Mouse (Mus musculus): ENCODE results near the gene Gm5142.

Gm5142 gene

GRCm38 (mm10) chr14:59178649-59179048 is at the start of gene Gm5142:
Gene Gm5142, minus strand, starts transcription at chr14:59178749.
- DNase-seq (ENCODE audit: low read depth, low spot score) = no peak

- no peak for DNase-seq (ENCODE audit: low read depth, low spot score)
These were observed 47.7 kb upstream of the Gm5142 start for GRCm38 (mm10) chr14:59226240-59226639.

- no peak for DNase-seq (ENCODE audit: low read depth, low spot score)
These were observed 40.7 kb upstream of the Gm5142 start for GRCm38 (mm10) chr14:59219241-59219640.

- no peak for DNase-seq (ENCODE audit: low read depth, low spot score)
These were observed 31.3 kb upstream of the Gm5142 start for GRCm38 (mm10) chr14:59209816-59210215.

- DNase-seq (ENCODE audit: low read depth, low spot score) = no peak
These were observed 30.5 kb upstream of the Gm5142 start for GRCm38 (mm10) chr14:59209003-59209402.

- no peak for DNase-seq (ENCODE audit: low read depth, low spot score)
These were observed 27.5 kb upstream of the Gm5142 start for GRCm38 (mm10) chr14:59205976-59206583.

GRCm38 (mm10) chr14:59205461-59205860 is 26.9 kb upstream of the Gm5142 start:
- no peak for DNase-seq (ENCODE audit: low read depth, low spot score)

- no peak for DNase-seq (ENCODE audit: low read depth, low spot score)
These were observed 23.2 kb upstream of the Gm5142 start for GRCm38 (mm10) chr14:59201604-59202215.

- peak; percentile 84 for DNase-seq (ENCODE audit: low read depth, low spot score)
These were observed 22.4 kb upstream of the Gm5142 start, which contains the start of gene Rcbtb1 for GRCm38 (mm10) chr14:59200711-59201603. Gene Rcbtb1, plus strand, starts transcription at chr14:59201209.

- no peak for DNase-seq (ENCODE audit: low read depth, low spot score)
These were observed 7.6 kb upstream of the Gm5142 start for GRCm38 (mm10) chr14:59186121-59186520.

- no peak for DNase-seq (ENCODE audit: low read depth, low spot score)
These were observed 7.0 kb upstream of the Gm5142 start for GRCm38 (mm10) chr14:59185514-59185913.

- DNase-seq (ENCODE audit: low read depth, low spot score) = no peak
These were observed 4.2 kb upstream of the Gm5142 start for GRCm38 (mm10) chr14:59182732-59183131.

- DNase-seq (ENCODE audit: low read depth, low spot score) = no peak
These were observed 21.4 kb downstream of the Gm5142 start for GRCm38 (mm10) chr14:59157016-59157698.

GRCm38 (mm10) chr14:59155589-59155988 is 23.0 kb downstream of the Gm5142 start:
- no peak for DNase-seq (ENCODE audit: low read depth, low spot score)

- DNase-seq (ENCODE audit: low read depth, low spot score) = no peak
These were observed 35.8 kb downstream of the Gm5142 start, which contains the start of gene 1700129C05Rik for GRCm38 (mm10) chr14:59142793-59143192. Gene 1700129C05Rik, minus strand, starts transcription at chr14:59142893.

- no peak for DNase-seq (ENCODE audit: low read depth, low spot score)
These were observed 64.3 kb downstream of the Gm5142 start for GRCm38 (mm10) chr14:59114281-59114680.

Data from WW6 (cell line).